Mouse (Mus musculus) E14TG2a.4 (cell line): ENCODE measurements at regions not wholly inside any gene's neighbourhood (a gene's known extent, or its start where the extent isn't known, plus 50 kb on each side); places are given as distances from the start of the nearest gene placed in this dataset.

Experiments used
- H3K27me3 ChIP-seq: 2 replicates; pipeline ENCODE4 v1.6.1; 2014; ENCODE audit warnings: low read length, control low read depth; ENCODE audit not compliant: insufficient read depth
- H3K36me3 ChIP-seq: 2 replicates; pipeline ENCODE4 v1.6.1; 2014; ENCODE audit warnings: low read length, control low read depth; ENCODE audit not compliant: insufficient read depth
- H3K4me1 ChIP-seq: replicated peaks from 2 replicates; pipeline ENCODE4 v1.6.1; 2014; ENCODE audit warnings: low read depth, low read length, control low read depth
- H3K4me3 ChIP-seq: replicated peaks from 2 replicates; pipeline ENCODE4 v1.5.1; 2014; ENCODE audit warnings: mild to moderate bottlenecking, low read length
- H3K9me3 ChIP-seq: 2 replicates; pipeline ENCODE4 v1.6.1; 2014; ENCODE audit warnings: low read length, control low read depth
- CTCF ChIP-seq: conservative IDR thresholded peaks from 2 replicates; pipeline ENCODE4 v1.5.1; 2014; ENCODE audit warnings: low read length
- NANOG ChIP-seq: IDR thresholded peaks from 2 replicates; pipeline ENCODE4 v1.6.1; 2014; ENCODE audit warnings: borderline replicate concordance, low read length, mixed read lengths
- POU5F1 ChIP-seq: IDR thresholded peaks from 2 replicates; pipeline ENCODE4 v1.6.1; 2014; ENCODE audit warnings: low read length, borderline replicate concordance

- Histone ChIP-seq H3K36me3 (no peaks in the 10 kb centered on the region), H3K4me3 (no peak overlapping the region), H3K27me3 (peaks cover 5% of the 10 kb centered on the region; the same call in 1 of the 2 replicates), H3K9me3 (peaks cover 11% of the 10 kb centered on the region), H3K4me1 (no peaks in the 10 kb centered on the region)
- no peak for TF ChIP-seq NANOG
- no peak for TF ChIP-seq POU5F1
- TF ChIP-seq CTCF: no peak
Observed at GRCm38 (mm10) chr11:112615629-112616028, 166.4 kb upstream of the Sox9 start.

GRCm38 (mm10) chr11:112616942-112617341 is 165.1 kb upstream of the Sox9 start:
- peaks cover 11% of the 10 kb centered on the region for H3K9me3 ChIP-seq
- no peaks in the 10 kb centered on the region for H3K4me1 ChIP-seq
- H3K27me3 ChIP-seq: peaks cover 14% of the 10 kb centered on the region
- H3K4me3 ChIP-seq: no peak overlapping the region
- H3K36me3 ChIP-seq: no peaks in the 10 kb centered on the region
- TF ChIP-seq POU5F1 (no peak), CTCF (no peak), NANOG (no peak)

- H3K36me3 ChIP-seq: no peaks in the 10 kb centered on the region
- TF ChIP-seq POU5F1: no peak
- peaks cover 29% of the 10 kb centered on the region for H3K27me3 ChIP-seq
- peak overlapping the region; percentile 35; the same call in 1 of the 2 replicates for H3K4me3 ChIP-seq
- no peaks in the 10 kb centered on the region for H3K4me1 ChIP-seq
- peaks cover 11% of the 10 kb centered on the region for H3K9me3 ChIP-seq
Observed at GRCm38 (mm10) chr11:112620916-112621315, 161.1 kb upstream of the Sox9 start.

DNA sequence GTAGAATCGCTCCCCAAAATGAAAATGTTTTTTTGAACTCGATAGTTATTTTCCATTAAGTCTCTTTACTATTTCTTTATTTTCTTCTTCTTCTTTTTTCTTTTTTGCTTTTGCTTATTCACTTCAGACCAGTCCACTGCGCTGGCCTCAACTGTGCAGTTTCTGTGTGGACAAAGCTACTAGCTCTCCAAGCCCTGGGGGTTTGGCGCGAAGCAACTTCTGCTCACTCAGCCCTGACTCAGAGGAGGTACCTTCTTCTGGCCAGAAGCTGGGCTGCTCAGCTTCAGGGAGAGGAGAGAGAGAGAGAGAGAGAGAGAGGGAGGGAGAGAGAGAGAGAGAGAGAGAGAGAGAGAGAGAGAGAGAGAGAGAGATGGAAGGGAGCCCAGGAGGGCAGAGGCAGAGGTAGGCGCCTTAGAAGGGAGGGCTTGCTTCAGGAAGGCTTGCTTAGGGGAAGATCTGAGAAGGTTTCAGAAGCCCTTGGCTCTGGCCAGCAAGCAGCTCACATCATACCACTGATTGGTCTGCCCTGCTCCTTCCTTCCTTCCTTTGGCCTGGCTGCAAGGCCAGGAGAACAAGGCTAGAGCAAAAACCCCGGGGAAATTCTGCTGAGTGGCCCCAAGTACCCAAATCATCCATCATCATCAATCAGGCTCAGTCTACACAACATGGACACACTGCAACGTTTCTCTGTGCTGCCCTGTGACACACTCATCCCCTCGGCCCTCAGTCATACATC is 160.5 kb upstream of the Sox9 start:
- TF ChIP-seq CTCF (no peak), POU5F1 (no peak), NANOG (no peak)
- no peaks in the 10 kb centered on the region for H3K4me1 ChIP-seq
- peaks cover 11% of the 10 kb centered on the region for H3K9me3 ChIP-seq
- no peaks in the 10 kb centered on the region for H3K36me3 ChIP-seq
- peaks cover 29% of the 10 kb centered on the region for H3K27me3 ChIP-seq
- no peak overlapping the region for H3K4me3 ChIP-seq

- Histone ChIP-seq H3K36me3 (no peaks in the 10 kb centered on the region), H3K9me3 (no peaks in the 10 kb centered on the region), H3K27me3 (no peaks in the 10 kb centered on the region), H3K4me1 (0 out of 2 replicates have a peak, but pooled peaks cover 4% of the 10 kb centered on the region), H3K4me3 (no peak overlapping the region)
- TF ChIP-seq NANOG (no peak), CTCF (no peak), POU5F1 (no peak)
Observed at GRCm38 (mm10) chr11:112649298-112649697, 132.7 kb upstream of the Sox9 start.

GRCm38 (mm10) chr11:112657410-112658159 is 124.4 kb upstream of the Sox9 start:
- Histone ChIP-seq H3K27me3 (no peaks in the 10 kb centered on the region), H3K4me3 (no peak overlapping the region), H3K36me3 (no peaks in the 10 kb centered on the region), H3K4me1 (0 out of 2 replicates have a peak, but pooled peaks cover 4% of the 10 kb centered on the region), H3K9me3 (peaks cover 4% of the 10 kb centered on the region; the same call in 1 of the 2 replicates)
- TF ChIP-seq POU5F1: no peak
- TF ChIP-seq NANOG: no peak
- TF ChIP-seq CTCF: no peak

GRCm38 (mm10) chr11:112659911-112660310 is 122.1 kb upstream of the Sox9 start:
- Histone ChIP-seq H3K27me3 (no peaks in the 10 kb centered on the region), H3K4me1 (no peaks in the 10 kb centered on the region)

DNA sequence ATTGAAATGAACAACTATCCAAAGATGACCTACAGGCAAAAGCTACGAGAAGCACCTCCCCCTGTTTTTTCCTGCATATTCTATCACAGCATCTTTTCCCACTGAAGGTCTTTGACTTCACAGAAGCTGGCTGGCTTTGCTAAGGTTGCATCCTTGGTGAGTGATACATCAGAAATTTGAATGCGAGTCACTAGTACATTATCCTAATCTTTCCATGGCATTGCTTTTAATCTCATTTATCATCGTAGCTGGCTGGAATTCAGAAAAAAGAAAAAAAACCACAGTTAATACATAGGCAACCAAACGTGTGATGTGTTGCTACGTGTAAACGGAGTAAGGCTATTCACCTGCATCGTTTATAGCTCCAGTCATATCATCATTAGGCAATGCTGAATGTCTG is 120.6 kb upstream of the Sox9 start:
- no peaks in the 10 kb centered on the region for H3K4me1 ChIP-seq
- no peaks in the 10 kb centered on the region for H3K27me3 ChIP-seq
- no peak overlapping the region for H3K4me3 ChIP-seq
- H3K9me3 ChIP-seq: peaks cover 8% of the 10 kb centered on the region; the same call in 1 of the 2 replicates
- TF ChIP-seq CTCF (no peak), POU5F1 (no peak), NANOG (no peak)
- no peaks in the 10 kb centered on the region for H3K36me3 ChIP-seq

More at GRCm38 (mm10) chr11:112659911-112660310, 122.1 kb upstream of the Sox9 start:
- Histone ChIP-seq H3K4me3 (no peak overlapping the region), H3K9me3 (peaks cover 4% of the 10 kb centered on the region; the same call in 1 of the 2 replicates), H3K36me3 (no peaks in the 10 kb centered on the region)
- TF ChIP-seq NANOG (no peak), CTCF (no peak), POU5F1 (no peak)
